Mouse (Mus musculus): Measurements from ENCODE around the gene Kifc3. TPM values are rescaled to one million over a fixed set of nuclear protein-coding genes. Genes with fewer than 3 reads are reported as not detected.

Kifc3 gene
- polyA plus RNA-seq, 1 experiment from 2014 or later: 7.3 TPM

- H3K36me3 ChIP-seq (ENCODE audit: control insufficient read depth, insufficient read depth, low read length): no peaks in the 10 kb centered on the region
- no peaks in the 10 kb centered on the region for H3K9me3 ChIP-seq (ENCODE audit: control insufficient read depth, low read length)
- no peaks in the 10 kb centered on the region for H3K27me3 ChIP-seq (ENCODE audit: control insufficient read depth, insufficient read depth, low read length)
- H3K27ac ChIP-seq (replicated peaks; ENCODE audit: low read depth, low read length): no peak overlapping the region
- WGBS: 89% methylated on average over 2 of the region's 2 CpGs
- ATAC-seq (ENCODE audit: insufficient number of reproducible peaks, low FRiP score, low TSS enrichment, low read depth) (no peak), DNase-seq (ENCODE audit: low spot score) (no peak)
- no peak overlapping the region for H3K9ac ChIP-seq (ENCODE audit: low read length)
- no peaks in the 10 kb centered on the region for H3K4me1 ChIP-seq (ENCODE audit: control insufficient read depth, insufficient read depth, low read length)
- no peak overlapping the region for H3K4me3 ChIP-seq (ENCODE audit: low read depth, low read length)
- H3K4me2 ChIP-seq (ENCODE audit: low read depth, severe bottlenecking): no peak overlapping the region
Measured at GRCm38 (mm10) chr8:95064531-95064930, 138.1 kb downstream of the Kifc3 start.

DNA sequence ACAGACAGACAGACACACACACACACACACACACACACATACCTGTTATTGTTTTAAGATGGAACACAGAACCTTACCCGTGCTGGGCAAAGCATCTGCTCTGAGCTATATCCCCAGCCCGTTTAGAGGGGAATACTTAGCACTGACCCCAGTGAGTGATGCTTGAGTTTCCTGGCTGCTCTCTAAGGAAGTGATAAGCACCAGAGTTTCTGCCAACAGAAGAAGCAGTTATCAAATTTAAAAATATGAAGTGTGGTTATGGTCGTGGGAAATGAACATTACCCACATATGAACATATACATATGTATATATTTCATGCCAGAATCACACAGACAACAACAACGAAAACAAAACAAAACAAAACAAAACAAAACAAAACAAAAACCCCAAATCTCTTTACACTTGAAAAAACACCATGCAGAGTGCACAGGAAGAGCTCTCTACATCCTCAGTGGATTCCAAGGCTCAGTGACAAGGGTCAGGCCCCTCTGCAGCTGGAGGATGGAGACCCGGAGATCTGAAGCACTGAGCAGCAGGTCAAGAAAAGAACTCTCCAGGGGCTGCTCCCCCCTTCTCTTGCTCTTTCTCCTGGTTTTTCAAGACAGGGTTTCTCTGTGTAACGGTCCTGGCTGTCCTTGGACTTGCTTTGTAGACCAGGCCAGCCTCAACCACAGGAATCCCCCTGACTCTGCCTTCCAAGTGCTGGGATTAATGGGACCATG, 142.6 kb downstream of the Kifc3 start:
- WGBS: 73% methylated on average over 6 of the region's 6 CpGs
- no peaks in the 10 kb centered on the region for H3K36me3 ChIP-seq (ENCODE audit: control insufficient read depth, insufficient read depth, low read length)
- no peak overlapping the region for H3K4me3 ChIP-seq (ENCODE audit: low read depth, low read length)
- no peak overlapping the region for H3K4me2 ChIP-seq (ENCODE audit: low read depth, severe bottlenecking)
- no peaks in the 10 kb centered on the region for H3K27me3 ChIP-seq (ENCODE audit: control insufficient read depth, insufficient read depth, low read length)
- no peaks in the 10 kb centered on the region for H3K9me3 ChIP-seq (ENCODE audit: control insufficient read depth, low read length)
- no peaks in the 10 kb centered on the region for H3K4me1 ChIP-seq (ENCODE audit: control insufficient read depth, insufficient read depth, low read length)
- ATAC-seq (ENCODE audit: insufficient number of reproducible peaks, low FRiP score, low TSS enrichment, low read depth): no peak
- H3K27ac ChIP-seq (replicated peaks; ENCODE audit: low read depth, low read length): no peak overlapping the region
- no peak for DNase-seq (ENCODE audit: low spot score)
- H3K9ac ChIP-seq (ENCODE audit: low read length): no peak overlapping the region

GRCm38 (mm10) chr8:95058661-95059060, 144.0 kb downstream of the Kifc3 start:
- Histone ChIP-seq H3K4me1 (ENCODE audit: control insufficient read depth, insufficient read depth, low read length) (no peaks in the 10 kb centered on the region), H3K4me3 (ENCODE audit: low read depth, low read length) (no peak overlapping the region), H3K27me3 (ENCODE audit: control insufficient read depth, insufficient read depth, low read length) (no peaks in the 10 kb centered on the region), H3K36me3 (ENCODE audit: control insufficient read depth, insufficient read depth, low read length) (no peaks in the 10 kb centered on the region), H3K9ac (ENCODE audit: low read length) (no peak overlapping the region), H3K27ac (replicated peaks; ENCODE audit: low read depth, low read length) (no peak overlapping the region), H3K9me3 (ENCODE audit: control insufficient read depth, low read length) (no peaks in the 10 kb centered on the region), H3K4me2 (ENCODE audit: low read depth, severe bottlenecking) (no peak overlapping the region)
- no peak for DNase-seq (ENCODE audit: low spot score)
- WGBS: 79% methylated on average over 6 of the region's 6 CpGs
- ATAC-seq (ENCODE audit: insufficient number of reproducible peaks, low FRiP score, low TSS enrichment, low read depth): no peak

GRCm38 (mm10) chr8:95056414-95056813, 146.2 kb downstream of the Kifc3 start:
- Histone ChIP-seq H3K4me3 (ENCODE audit: low read depth, low read length) (no peak overlapping the region), H3K9ac (ENCODE audit: low read length) (no peak overlapping the region), H3K27ac (replicated peaks; ENCODE audit: low read depth, low read length) (no peak overlapping the region), H3K27me3 (ENCODE audit: control insufficient read depth, insufficient read depth, low read length) (no peaks in the 10 kb centered on the region), H3K4me1 (ENCODE audit: control insufficient read depth, insufficient read depth, low read length) (no peaks in the 10 kb centered on the region), H3K9me3 (ENCODE audit: control insufficient read depth, low read length) (no peaks in the 10 kb centered on the region), H3K4me2 (ENCODE audit: low read depth, severe bottlenecking) (no peak overlapping the region), H3K36me3 (ENCODE audit: control insufficient read depth, insufficient read depth, low read length) (no peaks in the 10 kb centered on the region)
- 91% methylated on average over 5 of the region's 5 CpGs for WGBS
- no peak for ATAC-seq (ENCODE audit: insufficient number of reproducible peaks, low FRiP score, low TSS enrichment, low read depth)
- no peak for DNase-seq (ENCODE audit: low spot score)

DNA sequence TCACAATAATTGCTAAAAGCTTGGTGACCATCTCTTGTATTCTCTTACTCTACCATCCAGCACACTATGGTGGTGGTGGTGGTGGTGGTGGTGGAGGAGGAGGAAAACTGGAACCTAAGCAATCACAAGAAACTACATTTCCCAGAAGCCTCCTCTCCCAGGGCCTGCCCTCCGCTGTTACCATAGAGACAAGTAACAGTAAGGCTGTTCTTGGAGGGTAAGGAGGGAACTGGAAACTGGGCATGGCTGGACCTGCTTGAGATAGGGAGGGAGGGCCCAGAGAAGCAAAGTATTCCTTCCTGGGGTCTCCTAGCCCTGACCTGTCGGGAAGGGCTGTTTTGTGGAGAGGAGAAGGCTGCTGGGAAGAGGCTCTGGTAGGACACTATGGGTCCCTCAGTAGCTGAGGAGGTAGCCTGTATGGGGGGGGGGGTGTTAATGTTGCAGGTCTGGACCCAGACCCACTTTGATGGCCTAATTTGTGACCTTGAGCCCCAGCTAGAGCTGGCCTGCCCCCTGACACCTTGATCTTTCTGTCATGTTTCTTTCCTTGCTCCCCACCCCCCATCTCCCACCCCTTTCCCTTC, 147.6 kb downstream of the Kifc3 start, which contains the start of gene Drc7:
Gene Drc7 (plus strand): TSS at position 177 of the 584 bp plus-strand sequence.
- no peaks in the 10 kb centered on the region for H3K27me3 ChIP-seq (ENCODE audit: control insufficient read depth, insufficient read depth, low read length)
- H3K9me3 ChIP-seq (ENCODE audit: control insufficient read depth, low read length): no peaks in the 10 kb centered on the region
- no peak within 1 kb of the TSS for H3K4me3 ChIP-seq (ENCODE audit: low read depth, low read length)
- no peaks in the 10 kb centered on the region for H3K36me3 ChIP-seq (ENCODE audit: control insufficient read depth, insufficient read depth, low read length)
- WGBS: 34% methylated on average over 2 of the region's 2 CpGs
- DNase-seq (ENCODE audit: low spot score) (peak; percentile 27), ATAC-seq (ENCODE audit: insufficient number of reproducible peaks, low FRiP score, low TSS enrichment, low read depth) (peak; percentile 54; the same call in 1 of the 2 replicates)
- no peak within 1 kb of the TSS for H3K27ac ChIP-seq (replicated peaks; ENCODE audit: low read depth, low read length)
- no peak within 1 kb of the TSS for H3K4me2 ChIP-seq (ENCODE audit: low read depth, severe bottlenecking)
- H3K9ac ChIP-seq (ENCODE audit: low read length): no peak within 1 kb of the TSS
- H3K4me1 ChIP-seq (ENCODE audit: control insufficient read depth, insufficient read depth, low read length): no peaks in the 10 kb centered on the region

- Histone ChIP-seq H3K9me3 (ENCODE audit: control insufficient read depth, low read length) (no peaks in the 10 kb centered on the region), H3K4me1 (ENCODE audit: control insufficient read depth, insufficient read depth, low read length) (no peaks in the 10 kb centered on the region), H3K27ac (replicated peaks; ENCODE audit: low read depth, low read length) (no peak overlapping the region), H3K4me3 (ENCODE audit: low read depth, low read length) (no peak overlapping the region), H3K4me2 (ENCODE audit: low read depth, severe bottlenecking) (no peak overlapping the region), H3K9ac (ENCODE audit: low read length) (no peak overlapping the region), H3K27me3 (ENCODE audit: control insufficient read depth, insufficient read depth, low read length) (no peaks in the 10 kb centered on the region), H3K36me3 (ENCODE audit: control insufficient read depth, insufficient read depth, low read length) (no peaks in the 10 kb centered on the region)
- ATAC-seq (ENCODE audit: insufficient number of reproducible peaks, low FRiP score, low TSS enrichment, low read depth): no peak
- WGBS: 62% methylated on average over 6 of the region's 6 CpGs
- DNase-seq (ENCODE audit: low spot score): no peak
Measured at GRCm38 (mm10) chr8:95054438-95054837, 148.2 kb downstream of the Kifc3 start.

Other genes with a start within 250 kb of the Kifc3 start
- gene Adgrg1, start 228.1 kb downstream of the Kifc3 start, polyA plus RNA-seq (2014; fragmentation: Nextera tagmentation; extraction: Ambion mirVana): 10.6 and 11.1 TPM in 2 replicates
- 2.7 and 3.8 TPM in 2 replicates for gene Adgrg3, start 185.1 kb downstream of the Kifc3 start, polyA plus RNA-seq (2014; fragmentation: Nextera tagmentation; extraction: Ambion mirVana)
- 0.11 and 0.18 TPM in 2 replicates for gene Drc7, start 147.7 kb downstream of the Kifc3 start, polyA plus RNA-seq (2014; fragmentation: Nextera tagmentation; extraction: Ambion mirVana)
- gene Katnb1, start 121.6 kb downstream of the Kifc3 start, polyA plus RNA-seq (2014; fragmentation: Nextera tagmentation; extraction: Ambion mirVana): 23.6 and 31.7 TPM in 2 replicates
- not detected in 2 replicates for gene Cngb1, start 103.8 kb upstream of the Kifc3 start, polyA plus RNA-seq (2014; fragmentation: Nextera tagmentation; extraction: Ambion mirVana)
- 0.27 TPM in 1 of 2 replicates, not detected in the other for gene Tepp, start 107.8 kb upstream of the Kifc3 start, polyA plus RNA-seq (2014; fragmentation: Nextera tagmentation; extraction: Ambion mirVana)
- gene Zfp319, start 129.1 kb upstream of the Kifc3 start, polyA plus RNA-seq (2014; fragmentation: Nextera tagmentation; extraction: Ambion mirVana): 7.7 and 8.6 TPM in 2 replicates
- 37.0 and 43.0 TPM in 2 replicates for gene Usb1, start 129.5 kb upstream of the Kifc3 start, polyA plus RNA-seq (2014; fragmentation: Nextera tagmentation; extraction: Ambion mirVana)
- 9.6 and 11.0 TPM in 2 replicates for gene Mmp15, start 149.5 kb upstream of the Kifc3 start, polyA plus RNA-seq (2014; fragmentation: Nextera tagmentation; extraction: Ambion mirVana)
- gene Cfap20, start 232.1 kb upstream of the Kifc3 start, polyA plus RNA-seq (2014; fragmentation: Nextera tagmentation; extraction: Ambion mirVana): 142 and 143 TPM in 2 replicates

Data from limb, embryonic 11.5 days (tissue).